ENCODE assay signal across 26 mouse cellular contexts in genomic region chr1:74898656-74899431, GRCm38 (mm10). TPM values are rescaled to one million over a fixed set of nuclear protein-coding genes. Genes with fewer than 3 reads are reported as not detected.
DNase-seq lines count a peak whose midpoint lies in the region; ATAC-seq lines count a peak whose summit lies in the region.
"Had no signal": no experiment of that assay in that cellular context is flagged by ENCODE, and none has a peak within 500 bp of the region (broad histone marks: within the 10 kb centered on the region; RNA-seq: fewer than 3 reads in every experiment).

No protein-coding gene starts in this region.

- H3K9ac ChIP-seq in heart, embryonic 16.5 days (ENCODE audit: low read length), result no peak overlapping the region
- H3K9ac ChIP-seq in midbrain, embryonic 11.5 days (ENCODE audit: low read length), result no peak overlapping the region
- H3K9ac ChIP-seq in midbrain, embryonic 15.5 days, result no peak overlapping the region
- no peak overlapping the region for H3K9ac ChIP-seq in intestine, embryonic 16.5 days (ENCODE audit: low read depth, low read length)
- H3K9ac ChIP-seq: forebrain, postnatal 0 days had no signal

- H3K9me3 ChIP-seq in heart, embryonic 16.5 days (replicated peaks; ENCODE audit: control insufficient read depth, low read length), result no peaks in the 10 kb centered on the region
- H3K9me3 ChIP-seq in midbrain, embryonic 11.5 days (ENCODE audit: control insufficient read depth, low read length), result no peaks in the 10 kb centered on the region
- no peaks in the 10 kb centered on the region for H3K9me3 ChIP-seq in midbrain, embryonic 15.5 days
- H3K9me3 ChIP-seq in intestine, embryonic 16.5 days (ENCODE audit: control insufficient read depth, low read length), result no peaks in the 10 kb centered on the region

- peak; percentile 43 for DNase-seq in adrenal gland, postnatal 14 days
- no peak for DNase-seq in adrenal gland, adult 8-10 months
- DNase-seq in heart, adult 11 months, result no peak
- peak; percentile 85 for DNase-seq in midbrain, embryonic 11.5 days (ENCODE audit: low spot score, missing footprints)
- DNase-seq: adrenal gland, postnatal 25 days; cerebellum, adult 11-12 months; cerebellum, postnatal 36 days; forebrain, postnatal 0 days; gastrocnemius, postnatal 36 days; heart, postnatal 36 days; left cerebral cortex, postnatal 4 days; lung, adult 2 months; thymus, postnatal 36 days had no signal

- H3K36me3 ChIP-seq in heart, embryonic 16.5 days (ENCODE audit: control insufficient read depth, insufficient read depth), result no peaks in the 10 kb centered on the region
- no peaks in the 10 kb centered on the region for H3K36me3 ChIP-seq in midbrain, embryonic 11.5 days (ENCODE audit: control insufficient read depth, insufficient read depth, low read length)
- no peaks in the 10 kb centered on the region for H3K36me3 ChIP-seq in midbrain, embryonic 15.5 days (replicated peaks)
- H3K36me3 ChIP-seq in intestine, embryonic 16.5 days (ENCODE audit: control insufficient read depth, insufficient read depth, low read length), result no peaks in the 10 kb centered on the region

- H3K4me3 ChIP-seq in heart, embryonic 16.5 days (ENCODE audit: low read length), result no peak overlapping the region
- no peak overlapping the region for H3K4me3 ChIP-seq in midbrain, embryonic 11.5 days (ENCODE audit: low read depth, low read length)
- H3K4me3 ChIP-seq in midbrain, embryonic 15.5 days, result no peak overlapping the region
- H3K4me3 ChIP-seq in intestine, embryonic 16.5 days (ENCODE audit: low read length), result no peak overlapping the region
- H3K4me3 ChIP-seq: erythroblast, embryonic 14.5 days had no signal

- WGBS in heart, embryonic 16.5 days, result 9% methylated on average over 6 of the region's 10 CpGs
- 7% methylated on average over 8 of the region's 10 CpGs for WGBS in midbrain, embryonic 11.5 days
- WGBS in midbrain, embryonic 15.5 days, result 11% methylated on average over 7 of the region's 10 CpGs
- 12% methylated on average over 8 of the region's 10 CpGs for WGBS in intestine, embryonic 16.5 days

- H3K4me1 ChIP-seq in heart, embryonic 16.5 days (ENCODE audit: control insufficient read depth, insufficient read depth, low read length), result peaks cover 8% of the 10 kb centered on the region; the same call in 1 of the 2 replicates
- peaks cover 16% of the 10 kb centered on the region for H3K4me1 ChIP-seq in midbrain, embryonic 11.5 days (ENCODE audit: control insufficient read depth, insufficient read depth, low read length)
- peaks cover 14% of the 10 kb centered on the region for H3K4me1 ChIP-seq in midbrain, embryonic 15.5 days
- peaks cover 5% of the 10 kb centered on the region for H3K4me1 ChIP-seq in intestine, embryonic 16.5 days (ENCODE audit: control insufficient read depth, insufficient read depth, low read length)

- ATAC-seq in heart, embryonic 16.5 days (replicated peaks; ENCODE audit: extremely low read depth, insufficient read depth, low FRiP score), result 0 out of 2 replicates have a peak, but pooled peaks have one; percentile 28
- ATAC-seq in midbrain, embryonic 11.5 days (ENCODE audit: low FRiP score), result no peak
- no peak for ATAC-seq in midbrain, embryonic 15.5 days (replicated peaks)
- peak; percentile 24; the same call in 1 of the 2 replicates for ATAC-seq in intestine, embryonic 16.5 days
- no peak for ATAC-seq in erythroblast, adult 5-6 weeks (replicated peaks; ENCODE audit: low FRiP score, poor library complexity, severe bottlenecking)
- ATAC-seq: activated CD4-positive, CD25-positive, alpha-beta regulatory T cell, adult 4 months; forebrain, postnatal 0 days had no signal

- no peak overlapping the region for H3K4me2 ChIP-seq in heart, embryonic 16.5 days (ENCODE audit: low read depth, low read length)
- H3K4me2 ChIP-seq in midbrain, embryonic 11.5 days, result no peak overlapping the region
- H3K4me2 ChIP-seq in midbrain, embryonic 15.5 days, result no peak overlapping the region
- H3K4me2 ChIP-seq in intestine, embryonic 16.5 days (ENCODE audit: low read depth, low read length), result 0 out of 2 replicates have a peak overlapping the region, but pooled peaks have one; percentile 6
- H3K4me2 ChIP-seq: heart, embryonic 11.5 days; liver, embryonic 11.5 days had no signal

- peaks cover 93% of the 10 kb centered on the region for H3K27me3 ChIP-seq in heart, embryonic 16.5 days (ENCODE audit: control insufficient read depth, insufficient read depth, low read length)
- H3K27me3 ChIP-seq in midbrain, embryonic 11.5 days (ENCODE audit: control insufficient read depth, insufficient read depth, low read length), result peaks cover 64% of the 10 kb centered on the region
- H3K27me3 ChIP-seq in midbrain, embryonic 15.5 days (replicated peaks), result peaks cover 87% of the 10 kb centered on the region
- H3K27me3 ChIP-seq in intestine, embryonic 16.5 days (replicated peaks; ENCODE audit: control insufficient read depth, insufficient read depth, low read length), result peaks cover 22% of the 10 kb centered on the region

- H3K27ac ChIP-seq in heart, embryonic 16.5 days (ENCODE audit: low read length), result no peak overlapping the region
- no peak overlapping the region for H3K27ac ChIP-seq in midbrain, embryonic 11.5 days (ENCODE audit: low read depth, low read length)
- H3K27ac ChIP-seq in midbrain, embryonic 15.5 days, result no peak overlapping the region
- no peak overlapping the region for H3K27ac ChIP-seq in intestine, embryonic 16.5 days (ENCODE audit: low read length)

RNA-seq across cellular contexts. Expression of gene Cryba2, which starts 5.9 kb away (rescaled TPM):
- 0.44 and 1.2 TPM in 2 replicates for total RNA-seq in adrenal gland, postnatal 14 days (2021)
- total RNA-seq in adrenal gland, adult 8-10 months (2022), result 1 to 10 TPM in 3 of 4 experiments, under 1 TPM in 1; 0.56 to 2.1 (median 1.4) TPM
- not detected in 2 replicates for polyA plus RNA-seq in heart, embryonic 16.5 days (2015; fragmentation: Nextera tagmentation; extraction: Ambion mirVana)
- 0.19 TPM in 1 of 2 replicates, not detected in the other for polyA plus RNA-seq in midbrain, embryonic 11.5 days (2014; fragmentation: Nextera tagmentation; extraction: Ambion mirVana)
- polyA plus RNA-seq in midbrain, embryonic 15.5 days (2015; fragmentation: Nextera tagmentation; extraction: Ambion mirVana), result 0.38 and 0.72 TPM in 2 replicates
- 1.5 and 2.4 TPM in 2 replicates for polyA plus RNA-seq in intestine, embryonic 16.5 days (2015; fragmentation: Nextera tagmentation; extraction: Ambion mirVana)
- total RNA-seq in erythroblast, adult 5-6 weeks (2015; ENCODE audit: low replicate concordance), result not detected in 2 replicates
- not detected in 2 replicates for total RNA-seq in erythroblast, adult 5-6 weeks (2017; ENCODE audit: low replicate concordance)
- total RNA-seq: forebrain, postnatal 0 days; gastrocnemius, postnatal 36 days; heart, postnatal 36 days; left cerebral cortex, postnatal 4 days; megakaryocyte-erythroid progenitor cell, adult 5-6 weeks; monocyte, adult 5-6 weeks had no signal
- polyA plus RNA-seq: activated CD4-positive, CD25-positive, alpha-beta regulatory T cell, adult 4 months; erythroblast, embryonic 14.5 days; forebrain, postnatal 0 days; heart, embryonic 11.5 days; liver, embryonic 11.5 days; lung, adult 2 months had no signal

RNA-seq across cellular contexts. Expression of gene Fev, which starts 13.6 kb away (rescaled TPM):
- 1.0 and 1.8 TPM in 2 replicates for total RNA-seq in adrenal gland, postnatal 14 days (2021)
- 1 to 10 TPM in 3 of 4 experiments, under 1 TPM in 1; 0.93 to 6.3 (median 2.8) TPM for total RNA-seq in adrenal gland, adult 8-10 months (2022)
- 0.39 and 0.66 TPM in 2 replicates for polyA plus RNA-seq in heart, embryonic 16.5 days (2015; fragmentation: Nextera tagmentation; extraction: Ambion mirVana)
- 0.41 and 0.69 TPM in 2 replicates for polyA plus RNA-seq in midbrain, embryonic 11.5 days (2014; fragmentation: Nextera tagmentation; extraction: Ambion mirVana)
- 1.8 TPM in 2 replicates for polyA plus RNA-seq in midbrain, embryonic 15.5 days (2015; fragmentation: Nextera tagmentation; extraction: Ambion mirVana)
- polyA plus RNA-seq in intestine, embryonic 16.5 days (2015; fragmentation: Nextera tagmentation; extraction: Ambion mirVana), result 0.95 and 1.5 TPM in 2 replicates
- not detected in 2 replicates for total RNA-seq in erythroblast, adult 5-6 weeks (2015; ENCODE audit: low replicate concordance)
- total RNA-seq in erythroblast, adult 5-6 weeks (2017; ENCODE audit: low replicate concordance), result not detected in 2 replicates
- total RNA-seq: forebrain, postnatal 0 days; gastrocnemius, postnatal 36 days; heart, postnatal 36 days; left cerebral cortex, adult 18-20 months; left cerebral cortex, postnatal 4 days; megakaryocyte-erythroid progenitor cell, adult 5-6 weeks; monocyte, adult 5-6 weeks had no signal
- polyA plus RNA-seq: activated CD4-positive, CD25-positive, alpha-beta regulatory T cell, adult 4 months; erythroblast, embryonic 14.5 days; forebrain, postnatal 0 days; lung, adult 2 months; neural tube, embryonic 14.5 days had no signal

RNA-seq across cellular contexts. Expression of gene Cfap65, which starts 36.6 kb away (rescaled TPM):
- total RNA-seq in adrenal gland, postnatal 14 days (2021), result not detected in 2 replicates
- total RNA-seq in adrenal gland, adult 8-10 months (2022), result under 1 TPM in 1 of 4 experiments, not detected in 3; 0.03 TPM
- polyA plus RNA-seq in heart, embryonic 16.5 days (2015; fragmentation: Nextera tagmentation; extraction: Ambion mirVana), result 0.18 and 0.36 TPM in 2 replicates
- 0.03 and 0.04 TPM in 2 replicates for polyA plus RNA-seq in midbrain, embryonic 11.5 days (2014; fragmentation: Nextera tagmentation; extraction: Ambion mirVana)
- 0.90 and 0.93 TPM in 2 replicates for polyA plus RNA-seq in midbrain, embryonic 15.5 days (2015; fragmentation: Nextera tagmentation; extraction: Ambion mirVana)
- polyA plus RNA-seq in intestine, embryonic 16.5 days (2015; fragmentation: Nextera tagmentation; extraction: Ambion mirVana), result 0.07 and 0.16 TPM in 2 replicates
- not detected in 2 replicates for total RNA-seq in erythroblast, adult 5-6 weeks (2015; ENCODE audit: low replicate concordance)
- not detected in 2 replicates for total RNA-seq in erythroblast, adult 5-6 weeks (2017; ENCODE audit: low replicate concordance)
- total RNA-seq: gastrocnemius, postnatal 36 days; heart, postnatal 36 days; megakaryocyte-erythroid progenitor cell, adult 5-6 weeks; monocyte, adult 5-6 weeks had no signal
- polyA plus RNA-seq: embryonic facial prominence, embryonic 11.5 days; erythroblast, embryonic 14.5 days; heart, embryonic 11.5 days; liver, embryonic 11.5 days had no signal

RNA-seq across cellular contexts. Expression of gene Cdk5r2, which starts 44.1 kb away (rescaled TPM):
- total RNA-seq in adrenal gland, postnatal 14 days (2021), result 4.1 and 5.8 TPM in 2 replicates
- 1 to 10 TPM; 4.2 to 6.2 (median 6.0) TPM for total RNA-seq in adrenal gland, adult 8-10 months (2022)
- polyA plus RNA-seq in heart, embryonic 16.5 days (2015; fragmentation: Nextera tagmentation; extraction: Ambion mirVana), result not detected in 2 replicates
- polyA plus RNA-seq in midbrain, embryonic 11.5 days (2014; fragmentation: Nextera tagmentation; extraction: Ambion mirVana), result 5.7 and 5.8 TPM in 2 replicates
- 9.1 and 9.7 TPM in 2 replicates for polyA plus RNA-seq in midbrain, embryonic 15.5 days (2015; fragmentation: Nextera tagmentation; extraction: Ambion mirVana)
- 0.07 and 0.18 TPM in 2 replicates for polyA plus RNA-seq in intestine, embryonic 16.5 days (2015; fragmentation: Nextera tagmentation; extraction: Ambion mirVana)
- total RNA-seq in erythroblast, adult 5-6 weeks (2015; ENCODE audit: low replicate concordance), result not detected in 2 replicates
- not detected in 2 replicates for total RNA-seq in erythroblast, adult 5-6 weeks (2017; ENCODE audit: low replicate concordance)
- total RNA-seq: gastrocnemius, postnatal 36 days; heart, postnatal 36 days; megakaryocyte-erythroid progenitor cell, adult 5-6 weeks; monocyte, adult 5-6 weeks had no signal
- polyA plus RNA-seq: activated CD4-positive, CD25-positive, alpha-beta regulatory T cell, adult 4 months; erythroblast, embryonic 14.5 days had no signal

RNA-seq across cellular contexts. Expression of gene Ihh, which starts 52.6 kb away (rescaled TPM):
- 0.22 TPM in 1 of 2 replicates, not detected in the other for total RNA-seq in adrenal gland, postnatal 14 days (2021)
- total RNA-seq in adrenal gland, adult 8-10 months (2022), result under 1 TPM in 3 of 4 experiments, not detected in 1; 0.16 to 0.20 (median 0.18) TPM
- 0.14 and 0.17 TPM in 2 replicates for polyA plus RNA-seq in heart, embryonic 16.5 days (2015; fragmentation: Nextera tagmentation; extraction: Ambion mirVana)
- 0.22 TPM in 1 of 2 replicates, not detected in the other for polyA plus RNA-seq in midbrain, embryonic 11.5 days (2014; fragmentation: Nextera tagmentation; extraction: Ambion mirVana)
- 0.10 and 0.11 TPM in 2 replicates for polyA plus RNA-seq in midbrain, embryonic 15.5 days (2015; fragmentation: Nextera tagmentation; extraction: Ambion mirVana)
- 25.3 and 27.9 TPM in 2 replicates for polyA plus RNA-seq in intestine, embryonic 16.5 days (2015; fragmentation: Nextera tagmentation; extraction: Ambion mirVana)
- total RNA-seq in erythroblast, adult 5-6 weeks (2015; ENCODE audit: low replicate concordance), result not detected in 2 replicates
- total RNA-seq in erythroblast, adult 5-6 weeks (2017; ENCODE audit: low replicate concordance), result 0.28 TPM in 1 of 2 replicates, not detected in the other
- total RNA-seq: megakaryocyte-erythroid progenitor cell, adult 5-6 weeks; monocyte, adult 5-6 weeks had no signal
- polyA plus RNA-seq: activated CD4-positive, CD25-positive, alpha-beta regulatory T cell, adult 4 months; embryonic facial prominence, embryonic 11.5 days had no signal

Comparison
In these comparisons a context has a peak if more than half of its experiments do, and no peak if none do; other contexts are left out.
1. DNase-seq: peak in adrenal gland, postnatal 14 days (single experiment) and midbrain, embryonic 11.5 days (single experiment); none in adrenal gland, adult 8-10 months (single experiment) and heart, adult 11 months (single experiment).
2. ATAC-seq: peak in heart, embryonic 16.5 days (single experiment) and intestine, embryonic 16.5 days (single experiment); none in midbrain, embryonic 11.5 days (single experiment), midbrain, embryonic 15.5 days (single experiment) and erythroblast, adult 5-6 weeks (single experiment).